Mouse (Mus musculus): ENCODE data around the gene Dnajc15.

DNA sequence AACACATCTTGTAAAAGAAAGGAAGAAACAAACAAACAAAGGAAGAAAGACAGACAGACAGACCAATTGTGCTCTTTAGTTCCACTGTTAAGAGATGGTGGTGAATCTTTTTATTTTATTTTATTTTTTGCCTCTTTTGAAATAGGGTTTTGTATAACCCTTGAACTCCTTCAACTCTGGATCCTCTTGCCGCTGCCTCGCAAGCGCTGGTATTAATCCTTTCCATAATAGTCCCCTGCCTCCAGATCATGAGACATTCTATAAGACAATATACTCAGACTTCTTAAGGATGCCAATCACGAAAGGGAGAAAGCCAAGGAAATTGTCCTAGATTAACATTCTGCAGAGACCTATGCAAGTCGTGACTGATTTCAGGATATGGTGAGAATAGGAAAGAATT lies 40.9 kb upstream of the Dnajc15 start:
- TF ChIP-seq EP300 (IDR thresholded peaks at IDR 0.05), result no peak
- TF ChIP-seq CTCF (IDR thresholded peaks at IDR 0.05), result no peak
